Mouse (Mus musculus) megakaryocyte, adult 5-6 weeks (primary cell): Measurements from ENCODE around the gene Klf13. TPM values are rescaled to one million over a fixed set of nuclear protein-coding genes. Genes with fewer than 3 reads are reported as not detected.

Experiments
- ATAC-seq: 2 replicates; pipeline ENCODE4 v1.8.0; 2016; ENCODE audit warnings: mild to moderate bottlenecking, inconsistent platforms; ENCODE audit not compliant: poor library complexity, severe bottlenecking
- total RNA-seq, 2 experiments: library from RNA; stranded (forward) in 1 of 2; stranded (reverse) in 1 of 2; fragments of 153-499, 151-499 nt in 1 of 2; fragments of 221-1000, 200-1000 nt in 1 of 2; gene quantifications; 2 replicates each; pipeline versions ENCODE4 v1.2.3 to v1.2.4; 2015 to 2017

The Klf13 gene
- total RNA-seq (2015) (108 and 122 TPM in 2 replicates), total RNA-seq (2017) (61.7 and 64.4 TPM in 2 replicates)

DNA sequence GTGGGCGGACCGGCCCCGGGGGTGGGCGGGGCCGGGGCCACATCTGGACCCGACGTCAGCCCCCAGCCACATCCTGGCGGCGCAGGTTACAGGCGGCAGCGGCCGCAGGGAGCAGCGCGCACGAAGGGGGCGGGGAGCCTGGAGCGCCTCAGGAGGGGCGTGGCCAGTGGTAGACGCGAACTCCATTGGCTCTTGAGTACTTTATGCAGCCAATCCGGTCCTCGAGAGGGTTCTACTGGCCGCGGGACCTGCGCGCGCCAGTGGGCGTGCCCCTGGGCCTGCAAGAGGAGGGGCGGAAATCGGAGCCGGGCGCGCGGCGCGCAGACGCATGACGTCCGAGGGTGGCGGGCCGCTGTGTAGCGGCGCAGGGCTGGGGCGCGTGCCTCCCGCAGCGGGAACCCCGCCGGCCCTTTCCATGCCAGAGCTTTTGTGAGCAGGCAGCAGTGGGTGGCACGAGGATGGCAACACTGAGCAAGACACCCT, at the start of gene Klf13:
TSS of gene Klf13 (minus strand) at position 2 of the 483 bp plus-strand sequence.
- ATAC-seq, result peak; percentile 46

DNA sequence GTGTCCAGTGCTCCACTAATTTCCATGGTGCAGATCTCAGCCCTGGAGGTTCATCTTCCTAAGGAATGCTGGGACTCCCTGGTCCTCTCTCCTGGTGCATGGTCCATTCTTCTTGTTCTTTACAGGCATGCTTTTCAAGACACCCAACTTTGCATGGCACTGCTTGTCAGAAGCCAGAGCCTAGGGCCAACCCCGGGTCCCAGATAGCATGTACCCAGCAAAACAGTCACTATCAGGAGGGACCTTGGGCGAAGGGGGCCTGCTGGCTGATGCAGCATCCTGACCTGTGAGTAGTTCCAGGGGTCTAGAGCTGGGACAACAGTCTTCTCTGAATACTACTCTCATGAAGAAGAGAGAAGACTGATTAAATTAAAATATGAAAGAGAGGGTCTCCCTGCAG, 49.7 kb upstream of the Klf13 start:
- no peak for ATAC-seq

DNA sequence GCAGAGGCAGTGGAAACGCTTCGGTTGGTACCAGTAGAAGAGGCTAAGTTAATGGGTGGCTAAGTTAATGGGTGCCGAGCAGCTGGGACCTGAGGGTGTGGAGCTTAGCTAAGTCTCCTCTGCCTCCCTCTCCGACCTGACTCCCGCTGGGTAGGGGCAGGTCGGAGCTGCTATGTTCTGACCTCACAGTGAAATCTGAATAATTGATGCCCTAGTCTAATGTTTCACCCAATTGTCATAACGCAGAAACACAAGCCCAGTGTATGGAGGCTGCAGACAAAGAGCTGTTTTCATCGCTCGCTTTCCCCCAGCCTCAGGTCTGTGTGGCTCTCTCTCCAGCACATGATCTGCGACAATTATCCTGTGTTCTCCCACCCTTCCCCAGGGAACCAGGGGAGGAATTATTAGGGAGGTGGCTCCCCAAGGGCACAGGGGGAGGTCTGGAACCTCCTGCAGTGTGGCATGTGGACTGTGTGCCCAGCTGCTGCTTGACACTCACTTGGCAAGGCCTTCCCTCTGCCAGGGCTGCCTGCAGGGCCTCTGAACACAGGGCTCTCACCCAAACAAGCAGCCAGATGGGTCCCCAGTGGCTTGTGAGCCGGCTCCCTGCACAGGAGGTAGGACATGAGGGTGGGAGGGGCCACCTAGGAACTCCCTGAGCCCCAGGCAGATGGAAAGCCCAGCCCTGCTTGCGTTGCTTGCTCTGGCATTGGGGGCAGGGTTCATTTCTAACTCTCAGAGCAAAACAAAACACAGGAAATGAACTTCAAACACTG, 47.9 kb upstream of the Klf13 start:
- ATAC-seq, result no peak

GRCm38 (mm10) chr7:63985696-63986406, 47.1 kb upstream of the Klf13 start:
- ATAC-seq, result no peak

DNA sequence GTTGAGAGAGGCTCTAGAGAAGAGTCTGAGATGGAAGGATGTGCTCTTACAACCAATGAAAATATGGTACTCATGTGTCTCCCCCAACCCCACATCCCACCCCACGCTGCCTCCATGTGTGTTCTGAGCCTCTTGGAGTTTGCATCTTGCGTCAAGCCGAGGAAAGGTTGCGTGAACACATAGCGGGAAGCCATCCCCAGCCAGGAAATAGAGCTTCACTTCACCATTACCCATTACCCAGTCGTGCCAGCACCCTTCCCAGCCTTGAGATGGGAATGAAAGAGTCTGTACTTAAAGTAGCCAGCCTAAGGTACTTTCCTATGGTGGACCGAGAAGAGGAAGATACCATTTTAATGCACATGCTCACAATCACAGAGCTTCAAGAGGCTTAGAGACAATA, 46.6 kb upstream of the Klf13 start:
- ATAC-seq, result no peak

GRCm38 (mm10) chr7:63984329-63984728, 45.6 kb upstream of the Klf13 start:
- ATAC-seq, result peak; percentile 49

- ATAC-seq, result no peak
Observed at GRCm38 (mm10) chr7:63977631-63978030, 38.9 kb upstream of the Klf13 start.

DNA sequence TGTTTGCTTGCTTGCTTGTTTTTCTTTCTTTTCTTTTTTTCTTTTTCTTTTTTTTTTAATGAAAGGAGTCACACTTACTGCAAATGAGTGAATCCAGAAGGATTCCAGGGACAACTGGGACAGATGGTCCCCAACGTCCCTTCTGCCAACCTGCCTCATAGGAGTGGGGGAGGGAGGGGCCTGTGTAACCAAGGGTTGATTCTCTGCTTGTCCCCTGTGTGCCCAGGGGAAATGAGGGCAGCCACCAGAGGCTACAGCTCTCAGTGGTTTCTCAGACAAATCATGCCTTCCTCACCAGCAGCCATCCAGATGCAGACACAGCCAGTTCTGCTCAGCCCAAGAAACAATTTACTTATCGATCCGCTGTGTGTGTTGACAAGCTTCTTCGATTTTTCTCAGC, 32.3 kb upstream of the Klf13 start:
- ATAC-seq, result no peak

GRCm38 (mm10) chr7:63969941-63970340, 31.2 kb upstream of the Klf13 start:
- no peak for ATAC-seq

GRCm38 (mm10) chr7:63965635-63966418, 27.1 kb upstream of the Klf13 start:
- peak; percentile 69 for ATAC-seq

DNA sequence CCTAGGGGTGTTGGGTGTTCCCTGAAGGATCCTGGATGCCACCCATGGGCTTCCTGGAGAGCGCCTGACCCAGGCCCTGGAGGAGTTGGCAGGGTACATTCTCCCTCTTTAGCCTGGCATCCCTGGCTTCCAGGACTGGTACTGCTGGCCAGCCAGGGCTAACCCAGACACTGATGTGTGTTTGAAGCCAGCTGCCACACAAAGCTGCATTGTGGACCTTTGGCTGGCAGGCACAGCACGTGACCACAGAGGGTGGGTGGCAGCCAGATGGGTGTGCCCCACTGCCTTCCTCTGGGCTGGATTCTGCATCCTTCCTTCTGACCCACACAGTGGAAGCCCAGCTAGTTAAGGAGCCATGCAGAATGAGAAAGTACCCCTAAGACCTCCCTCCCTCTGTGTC, 26.4 kb upstream of the Klf13 start:
- ATAC-seq, result peak; percentile 75

GRCm38 (mm10) chr7:63964121-63964520, 25.4 kb upstream of the Klf13 start:
- ATAC-seq, result no peak

DNA sequence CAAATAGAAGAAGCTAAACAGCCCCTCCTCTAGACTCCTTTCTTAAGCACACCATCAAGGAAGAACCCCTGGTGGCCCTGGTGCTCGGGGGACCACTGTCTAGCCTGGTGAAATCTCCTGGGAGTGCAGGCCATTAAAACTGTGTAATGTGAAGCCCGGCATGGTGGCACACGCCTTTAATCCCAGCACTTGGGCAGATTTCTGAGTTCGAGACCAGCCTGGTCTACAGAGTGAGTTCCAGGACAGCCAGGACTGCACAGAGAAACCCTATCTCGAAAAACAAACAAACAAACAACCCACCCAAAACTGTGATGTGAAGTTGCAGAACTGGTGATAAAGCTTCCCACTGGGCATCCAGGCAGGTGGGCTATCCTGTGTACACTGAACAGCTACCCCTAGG, 24.9 kb upstream of the Klf13 start:
- no peak for ATAC-seq

GRCm38 (mm10) chr7:63957872-63958640, 19.3 kb upstream of the Klf13 start:
- ATAC-seq, result no peak

DNA sequence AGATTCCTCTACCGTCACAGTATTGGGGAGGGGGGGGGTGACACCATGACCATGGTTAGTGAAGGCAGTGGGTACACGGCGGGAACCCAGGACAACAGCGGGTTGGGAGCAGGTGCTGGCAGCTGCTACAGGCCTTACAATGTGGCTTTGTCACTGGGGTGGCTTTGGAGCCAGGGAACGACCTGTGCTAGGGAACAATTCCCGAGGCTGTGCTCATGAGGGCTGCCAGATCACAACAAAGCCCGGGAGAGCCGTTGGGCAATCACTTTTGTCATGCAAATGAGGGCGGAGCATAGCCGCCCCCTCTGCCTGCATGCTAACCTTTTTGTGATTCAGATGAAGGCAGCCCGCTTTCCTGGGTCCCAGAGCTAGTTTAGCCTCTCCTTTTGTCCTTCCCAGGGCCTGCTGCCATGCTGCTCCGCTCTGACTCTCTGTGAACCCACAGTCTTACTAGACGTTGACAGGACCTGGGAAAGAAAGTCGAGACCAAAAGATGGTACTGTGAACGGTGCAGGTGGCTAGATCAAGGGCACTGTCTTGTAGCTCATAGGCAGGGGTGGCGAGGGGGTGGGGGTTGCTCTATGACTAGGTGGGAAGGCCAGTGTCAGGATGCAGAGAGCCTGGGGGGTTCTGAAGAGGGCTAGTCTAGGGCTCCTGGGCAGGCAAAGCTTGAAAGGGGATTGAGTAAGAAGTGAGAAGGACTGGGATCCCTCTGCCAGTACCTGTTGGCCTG, 18.4 kb upstream of the Klf13 start:
- no peak for ATAC-seq

DNA sequence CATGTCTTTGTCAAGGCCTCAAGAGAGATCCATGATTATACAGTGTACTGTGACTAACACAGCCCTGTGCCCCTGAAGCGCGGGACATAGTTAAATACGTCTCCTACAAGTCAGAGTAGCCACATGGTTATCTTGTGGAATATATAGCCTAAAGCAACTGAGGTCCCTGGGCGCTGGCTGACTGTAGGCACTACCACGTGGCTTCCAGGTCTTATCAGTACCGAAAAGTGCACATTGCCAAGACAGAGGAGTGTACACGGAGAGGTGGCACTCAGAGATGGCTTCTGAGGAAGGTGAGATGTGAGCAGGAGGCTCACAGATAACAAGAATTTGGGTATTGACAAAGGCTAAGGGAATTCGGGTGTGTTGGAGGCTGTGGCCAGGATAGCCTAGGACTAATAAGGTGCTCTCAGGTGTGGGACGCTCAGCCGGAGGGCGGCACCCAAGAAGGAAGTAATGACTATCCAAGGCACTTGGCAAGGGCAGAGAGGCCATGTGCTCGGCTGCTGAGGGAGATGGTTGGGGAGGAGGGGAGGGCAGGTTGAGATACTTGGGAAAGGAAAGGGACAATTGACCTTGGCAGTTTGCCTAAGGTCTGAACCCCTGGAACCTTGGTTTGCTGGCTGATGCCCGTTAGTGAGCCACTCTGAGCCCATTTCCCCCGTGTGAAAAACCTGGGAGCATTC, 17.6 kb upstream of the Klf13 start:
- ATAC-seq, result peak; percentile 36; the same call in 1 of the 2 replicates

GRCm38 (mm10) chr7:63955440-63955839, 16.7 kb upstream of the Klf13 start:
- no peak for ATAC-seq

DNA sequence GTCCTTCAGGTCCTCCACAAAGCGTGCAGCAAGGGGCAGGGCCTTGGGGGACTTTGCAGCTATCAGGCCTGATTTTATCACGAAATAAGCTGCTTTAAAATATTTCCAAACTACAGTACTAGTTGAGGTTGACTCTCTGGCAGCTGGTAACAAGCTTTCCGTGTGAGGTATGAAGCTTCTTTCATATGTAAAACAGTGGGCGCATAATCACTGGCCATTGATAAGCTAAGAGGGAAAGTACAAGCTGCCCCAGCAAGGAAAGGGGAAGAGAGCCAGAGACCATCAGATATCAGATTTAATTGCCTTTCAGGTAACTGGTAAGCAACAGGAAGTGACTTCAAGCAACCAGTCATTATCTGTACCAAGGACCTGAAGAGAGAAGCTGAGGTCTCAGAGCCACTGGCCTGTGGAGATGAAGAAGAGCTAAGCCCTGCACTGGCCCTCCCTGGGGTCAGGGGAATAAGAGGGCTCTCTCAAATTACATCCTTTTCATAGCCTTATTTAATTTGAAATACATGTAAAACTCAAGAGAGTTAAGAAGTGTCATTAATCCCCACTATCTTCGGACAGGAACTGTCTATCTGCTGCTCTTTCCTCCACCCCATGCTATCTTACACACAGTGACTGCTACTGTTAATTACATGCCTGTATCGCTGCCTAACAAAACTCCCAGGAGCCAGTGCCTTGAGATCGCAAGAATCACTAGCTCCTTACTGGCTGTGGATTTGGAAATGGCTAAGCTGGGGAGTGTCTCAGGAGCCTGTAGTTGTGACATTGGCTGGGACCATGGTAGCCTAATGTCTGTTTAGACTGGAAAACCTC, 13.6 kb upstream of the Klf13 start:
- peak; percentile 75 for ATAC-seq
